Mouse (Mus musculus): ENCODE results near the gene Prpf38b.
"Not testable (repeated sequence)": the region's sequence is repeated elsewhere in the genome, so short reads cannot be mapped to it uniquely, and the experiment has no call there.

The Prpf38b gene

DNA sequence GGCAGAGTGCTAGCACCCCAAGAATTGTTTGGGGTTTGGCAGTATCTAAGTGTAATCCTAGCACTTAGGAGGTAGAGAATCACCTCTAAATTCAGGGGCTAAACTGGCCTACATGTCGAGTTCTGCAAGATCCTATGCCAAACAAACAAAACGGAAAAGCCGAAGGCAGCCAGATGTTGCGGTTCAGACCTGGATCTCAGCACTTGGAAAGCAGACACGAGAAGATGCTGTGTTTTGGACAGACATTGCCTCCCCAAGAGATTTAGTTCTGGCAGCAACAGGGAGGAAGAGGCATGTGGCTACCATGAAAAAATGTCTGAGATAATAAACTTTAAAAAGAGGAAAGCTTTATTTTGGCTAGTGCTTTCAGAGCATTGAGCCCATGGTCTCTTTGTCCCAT is 10.8 kb downstream of the Prpf38b start:
- DNase-seq (ENCODE audit: low read depth, low spot score), result no peak

GRCm38 (mm10) chr3:108900147-108900546 is 11.4 kb downstream of the Prpf38b start:
- peak; percentile 81 for DNase-seq (ENCODE audit: low read depth, low spot score)

DNA sequence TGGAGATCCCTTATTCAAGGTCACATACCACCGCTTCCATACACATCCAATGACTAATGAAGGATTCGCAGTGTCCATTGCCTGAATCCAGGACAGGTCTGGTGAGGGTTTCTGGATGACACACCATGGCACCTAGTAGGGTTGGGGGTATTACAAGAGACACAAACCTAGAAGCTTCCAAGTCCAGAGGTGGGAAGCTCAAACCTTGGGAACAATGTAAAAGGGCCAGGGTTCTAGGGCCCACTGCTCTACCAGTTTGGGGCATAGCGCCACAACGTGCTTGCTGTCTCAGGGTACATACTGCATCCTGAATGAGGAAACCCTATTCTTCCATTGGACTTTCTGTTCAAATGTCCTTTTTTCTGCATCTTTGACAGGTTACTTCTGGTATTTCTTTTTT is 12.9 kb downstream of the Prpf38b start:
- DNase-seq (ENCODE audit: low read depth, low spot score), result no peak

DNA sequence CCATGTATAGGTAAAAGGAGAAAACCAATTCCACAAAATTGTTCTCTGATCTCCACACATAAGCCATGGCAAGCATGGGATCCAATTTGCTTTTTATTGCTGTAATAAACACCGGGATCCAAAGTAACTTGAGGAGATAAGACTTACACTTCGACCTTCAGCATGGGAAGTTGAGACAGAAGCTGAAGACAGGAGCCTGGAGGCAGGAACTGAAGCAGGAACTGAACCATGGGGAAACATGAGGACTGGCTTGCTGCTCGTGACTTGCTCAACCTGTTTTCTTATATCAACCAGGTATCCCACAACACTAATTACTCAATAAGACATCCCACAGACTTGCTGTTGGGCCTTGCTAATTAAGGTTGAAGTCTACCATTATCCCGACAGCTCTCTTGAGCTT is 18.6 kb downstream of the Prpf38b start:
- DNase-seq (ENCODE audit: low read depth, low spot score), result no peak

DNA sequence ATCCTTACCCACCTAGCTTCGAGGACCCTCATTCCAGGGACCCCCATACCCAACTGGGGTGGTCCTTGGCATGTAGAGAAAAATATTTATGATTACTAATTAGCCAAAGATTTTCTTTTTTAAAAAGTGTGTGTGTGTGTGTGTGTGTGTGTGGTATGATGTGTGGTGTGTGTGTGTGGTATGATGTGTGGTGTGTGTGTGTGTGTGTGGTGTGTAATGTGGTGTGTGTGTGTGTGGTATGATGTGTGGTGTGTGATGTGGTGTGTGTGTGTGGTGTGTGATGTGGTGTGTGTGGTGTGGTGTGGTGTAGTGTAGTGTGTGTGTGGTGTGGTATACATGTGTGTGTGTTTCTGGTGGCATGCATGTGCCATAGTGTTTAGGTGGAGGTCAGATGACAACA is 19.4 kb downstream of the Prpf38b start:
- no peak for DNase-seq (ENCODE audit: low read depth, low spot score)

DNA sequence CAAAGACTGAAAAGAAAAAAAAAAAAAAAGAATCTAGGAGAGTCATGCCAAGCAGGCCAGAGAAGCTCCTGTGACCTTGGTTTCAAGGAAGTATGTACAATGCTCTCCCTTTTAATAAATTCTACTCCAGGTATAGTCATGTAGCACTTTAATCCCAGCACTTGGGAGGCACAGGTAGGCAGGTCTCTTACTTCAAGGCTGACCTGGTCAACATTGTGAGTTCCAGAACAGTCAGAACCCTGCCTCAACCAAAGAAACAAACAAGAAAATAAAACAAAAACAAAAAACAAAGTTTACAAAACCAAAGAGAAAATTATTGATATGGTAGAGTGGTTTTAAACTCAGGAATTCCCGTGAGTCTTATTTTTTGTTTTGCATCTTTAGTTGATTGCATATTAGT is 21.6 kb downstream of the Prpf38b start, which contains the start of gene Fndc7:
TSS of gene Fndc7 (minus strand) at position 101 of the 400 bp plus-strand sequence.
- no peak for DNase-seq (ENCODE audit: low read depth, low spot score)

GRCm38 (mm10) chr3:108887618-108887975 is 23.9 kb downstream of the Prpf38b start:
- no peak for DNase-seq (ENCODE audit: low read depth, low spot score)

GRCm38 (mm10) chr3:108886934-108887617 is 24.5 kb downstream of the Prpf38b start:
- DNase-seq (ENCODE audit: low read depth, low spot score), result no peak

- no peak for DNase-seq (ENCODE audit: low read depth, low spot score)
Measured at GRCm38 (mm10) chr3:108885686-108886530, 25.6 kb downstream of the Prpf38b start.

DNA sequence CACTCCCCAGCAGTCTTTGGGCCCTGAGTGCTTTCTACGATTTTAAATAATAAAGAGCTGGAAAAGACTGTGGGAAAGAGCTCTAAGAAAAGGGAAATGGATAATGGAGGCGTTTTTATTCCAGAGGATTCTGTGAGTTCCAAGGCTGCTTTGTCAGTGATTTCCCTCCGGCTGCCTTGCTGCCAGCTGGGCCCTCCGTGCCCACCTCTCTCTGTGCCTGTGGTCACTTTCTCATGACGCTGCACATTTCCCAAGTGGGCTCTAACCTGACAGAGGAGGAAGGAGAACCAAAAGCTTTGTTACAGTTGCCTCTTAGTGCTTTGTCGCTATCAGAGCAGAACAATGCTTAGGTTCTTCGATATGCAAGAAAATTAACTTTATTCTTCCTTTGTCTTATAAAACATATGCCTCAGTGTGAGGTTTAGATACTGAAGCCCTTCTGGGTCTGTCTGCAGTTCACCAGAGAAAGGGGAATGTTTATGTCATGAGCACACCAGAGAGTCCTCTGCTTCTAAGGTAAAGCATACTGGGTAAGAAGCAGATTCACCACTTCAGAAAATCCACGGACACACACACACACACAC is 26.7 kb downstream of the Prpf38b start:
- no peak for DNase-seq (ENCODE audit: low read depth, low spot score)

GRCm38 (mm10) chr3:108883067-108883466 is 28.5 kb downstream of the Prpf38b start:
- no peak for DNase-seq (ENCODE audit: low read depth, low spot score)

DNA sequence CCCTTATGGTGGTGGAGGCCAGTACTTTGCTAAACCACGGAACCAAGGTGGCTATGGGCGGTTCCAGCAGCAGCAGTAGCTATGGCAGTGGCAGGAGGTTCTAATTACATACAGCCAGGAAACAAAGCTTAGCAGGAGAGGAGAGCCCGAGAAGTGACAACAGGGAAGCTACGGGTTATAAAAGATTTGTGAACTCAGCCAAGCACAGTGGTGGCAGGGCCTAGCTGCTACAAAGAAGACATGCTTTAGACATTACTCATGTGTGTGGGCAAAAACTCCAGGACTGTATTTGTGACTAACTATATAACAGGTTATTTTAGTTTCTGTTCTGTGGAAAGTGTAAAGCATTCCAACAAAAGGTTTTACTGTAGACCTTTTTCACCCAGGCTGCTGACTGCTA is 29.7 kb downstream of the Prpf38b start:
- not testable (repeated sequence) for DNase-seq (ENCODE audit: low read depth, low spot score)

DNA sequence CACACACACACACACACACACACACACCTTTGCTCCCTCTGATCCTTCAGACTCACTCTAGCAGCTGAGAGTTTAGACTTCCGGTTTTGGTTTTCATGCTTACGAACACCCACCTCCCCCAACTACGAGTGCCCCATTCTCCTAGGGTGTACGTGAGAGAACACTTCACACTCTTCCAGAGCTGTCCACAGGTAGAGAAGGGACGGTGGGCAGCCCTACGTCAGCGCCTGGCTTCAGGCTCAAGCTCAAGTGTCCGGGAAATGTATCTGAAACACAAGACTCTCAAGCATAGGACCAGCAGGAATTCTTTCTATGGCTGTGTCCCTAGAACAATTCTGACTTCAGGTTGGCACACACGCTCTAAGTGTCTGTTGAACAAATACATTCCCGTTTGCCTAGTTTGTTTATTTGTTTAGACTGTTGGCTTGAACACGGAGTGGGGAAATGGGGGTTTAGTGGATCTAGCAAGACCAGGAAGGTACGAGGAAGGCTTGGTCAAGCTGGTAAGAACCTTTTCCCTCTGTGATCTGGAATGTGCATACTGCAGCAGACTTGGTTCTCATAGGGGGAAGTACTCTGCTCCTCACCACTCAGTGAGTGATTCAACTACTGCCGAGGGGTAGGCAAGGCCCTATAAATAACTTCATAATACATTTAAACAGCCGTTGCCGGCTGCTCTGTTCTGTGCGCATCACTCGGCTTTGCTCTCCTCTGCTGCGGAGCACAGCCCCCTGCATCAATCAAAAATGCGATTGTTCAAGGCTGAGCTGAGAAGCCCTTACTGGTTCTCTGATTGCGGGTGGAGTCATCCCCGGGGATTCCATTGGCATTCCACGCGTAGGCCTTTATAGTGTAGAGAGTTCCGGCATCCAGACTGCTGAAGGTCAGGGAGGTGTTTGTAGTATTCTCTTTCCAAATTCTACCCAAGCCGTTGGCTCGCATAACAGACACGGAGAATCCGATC is 30.7 kb downstream of the Prpf38b start:
- DNase-seq (ENCODE audit: low read depth, low spot score), result peak; percentile 70

DNA sequence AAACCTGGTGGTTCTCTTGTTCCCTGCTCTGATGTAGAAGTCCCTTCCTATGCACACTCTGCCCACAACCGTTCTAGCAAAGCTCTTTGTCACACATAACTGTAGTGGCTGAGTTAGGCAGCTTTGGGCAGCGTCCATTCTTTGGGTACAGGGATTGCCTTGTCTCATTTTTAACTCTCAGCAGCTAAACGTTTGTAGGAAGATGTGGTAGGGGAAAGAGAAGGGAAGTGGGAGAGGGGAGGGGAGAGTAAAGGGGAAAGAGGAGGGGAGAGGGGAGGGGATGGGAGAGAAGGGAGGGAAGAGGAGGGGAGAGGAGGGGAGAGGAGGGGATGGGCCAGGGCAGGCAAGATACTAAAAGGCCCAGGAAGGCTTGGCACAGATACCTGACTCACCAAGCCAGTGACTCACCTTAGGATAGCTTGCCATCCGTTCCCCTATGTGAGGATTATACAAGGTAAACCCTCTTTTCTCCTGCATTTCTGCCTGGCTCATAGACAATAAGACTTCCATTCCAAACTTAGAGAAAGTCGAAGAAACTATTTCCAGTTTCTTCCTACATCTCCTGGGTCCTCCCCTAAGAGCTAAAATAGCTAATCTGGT is 31.6 kb downstream of the Prpf38b start:
- no peak for DNase-seq (ENCODE audit: low read depth, low spot score)

DNA sequence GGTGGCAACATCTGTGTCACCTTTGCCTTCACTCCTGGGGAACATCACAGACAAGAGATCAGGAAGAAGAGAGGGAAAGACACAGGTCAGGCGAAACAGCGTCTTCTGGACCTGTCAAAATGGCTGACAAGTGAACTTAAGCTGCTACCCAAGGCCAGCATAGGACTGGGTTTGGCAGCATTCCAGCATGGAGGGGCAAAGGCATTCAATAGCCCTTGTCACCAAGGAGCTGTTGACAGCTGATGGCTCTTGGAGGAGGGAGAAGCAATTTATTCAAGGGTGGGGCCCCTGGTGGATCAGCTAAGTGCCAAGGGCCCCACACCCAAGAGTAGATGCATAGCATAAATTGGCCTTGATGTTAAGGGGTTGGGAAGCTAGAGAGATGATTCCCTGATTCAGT is 32.4 kb downstream of the Prpf38b start:
- DNase-seq (ENCODE audit: low read depth, low spot score), result no peak

DNA sequence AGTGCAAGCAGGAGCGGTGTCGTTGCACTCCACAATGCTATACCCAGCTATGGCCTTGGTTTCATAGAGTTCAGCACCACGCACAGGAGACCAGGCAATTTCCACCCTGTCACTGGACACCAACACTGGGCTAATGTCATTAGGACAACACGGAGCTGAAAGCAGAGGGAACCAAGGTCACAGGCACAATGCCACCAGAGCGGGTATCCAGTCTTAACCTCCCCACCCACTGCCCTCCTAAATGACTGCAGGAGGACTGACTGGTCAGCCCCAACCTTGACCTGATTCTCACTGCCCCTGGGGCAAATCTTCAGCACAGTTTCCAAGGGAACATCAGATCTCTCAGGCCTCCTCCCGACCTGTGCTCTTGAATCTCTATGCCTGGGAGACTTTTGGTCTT is 40.9 kb downstream of the Prpf38b start:
- DNase-seq (ENCODE audit: low read depth, low spot score), result no peak

- DNase-seq (ENCODE audit: low read depth, low spot score), result no peak
Measured at GRCm38 (mm10) chr3:108867449-108867848, 44.1 kb downstream of the Prpf38b start.

- DNase-seq (ENCODE audit: low read depth, low spot score), result no peak
Measured at GRCm38 (mm10) chr3:108865676-108866075, 45.9 kb downstream of the Prpf38b start.

- no peak for DNase-seq (ENCODE audit: low read depth, low spot score)
Measured at GRCm38 (mm10) chr3:108865129-108865528, 46.4 kb downstream of the Prpf38b start.

DNA sequence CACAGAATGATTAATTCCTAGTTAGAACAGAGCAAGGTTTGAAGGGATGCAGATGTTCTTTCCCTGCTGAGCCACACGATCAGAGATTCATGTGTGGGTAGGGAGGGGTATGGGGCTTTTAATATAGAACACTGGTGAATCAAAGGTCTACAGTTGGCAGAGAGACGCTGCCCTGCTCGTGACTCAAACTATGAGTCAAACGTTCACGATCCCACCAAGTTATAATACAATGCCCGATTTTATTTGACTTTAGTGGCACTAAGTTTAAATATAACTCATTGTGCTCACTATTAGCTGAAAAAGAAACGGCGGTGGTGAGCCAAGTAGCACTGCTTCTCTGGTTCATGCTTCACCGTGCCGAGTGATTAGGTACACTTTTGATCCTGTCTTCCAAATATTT is 48.4 kb downstream of the Prpf38b start:
- DNase-seq (ENCODE audit: low read depth, low spot score), result no peak

- DNase-seq (ENCODE audit: low read depth, low spot score), result not testable (repeated sequence)
Measured at GRCm38 (mm10) chr3:108862282-108862681, 49.2 kb downstream of the Prpf38b start.
